ENCODE assay signal across 8 mouse cellular contexts in genomic region chr11:120633520-120634343, GRCm38 (mm10). TPM values are rescaled to one million over a fixed set of nuclear protein-coding genes. Genes with fewer than 3 reads are reported as not detected.
DNase-seq lines count a peak whose midpoint lies in the region; ATAC-seq lines count a peak whose summit lies in the region.

Gene Mafg, minus strand, starts transcription at chr11:120633600.

- H3K4me1 ChIP-seq in brown adipose tissue, adult 24 weeks (ENCODE audit: control insufficient read depth, insufficient read depth, insufficient read length, low read length), result peaks cover 31% of the 10 kb centered on the region
- H3K4me1 ChIP-seq in heart, embryonic 14.5 days (ENCODE audit: control insufficient read depth in 2 of 2, insufficient read depth in 2 of 2, low read length in 2 of 2), result peaks cover 25 to 31% of the 10 kb centered on the region in 2 experiments
- peaks cover 58% of the 10 kb centered on the region for H3K4me1 ChIP-seq in liver, embryonic 13.5 days (replicated peaks)
- H3K4me1 ChIP-seq in stomach, embryonic 16.5 days (ENCODE audit: control insufficient read depth, insufficient read depth, low read length), result peaks cover 39% of the 10 kb centered on the region

- 9% methylated on average over 58 of the region's 58 CpGs for WGBS in heart, embryonic 14.5 days
- 8% methylated on average over 58 of the region's 58 CpGs for WGBS in liver, embryonic 13.5 days (ENCODE audit: insufficient replicate concordance)
- 10% methylated on average over 58 of the region's 58 CpGs for WGBS in stomach, embryonic 16.5 days

- H3K27ac ChIP-seq in brown adipose tissue, adult 24 weeks (replicated peaks; ENCODE audit: low read depth, low read length), result peak within 1 kb of the TSS; percentile 76
- H3K27ac ChIP-seq in heart, embryonic 14.5 days (replicated peaks in 1 of 2; ENCODE audit: control insufficient read depth in 1 of 2, insufficient read depth in 1 of 2, low read depth in 2 of 2, low read length in 2 of 2), result peak within 1 kb of the TSS; percentile 75 to 86
- H3K27ac ChIP-seq in liver, embryonic 13.5 days, result peak within 1 kb of the TSS; percentile 100
- H3K27ac ChIP-seq in stomach, embryonic 16.5 days (ENCODE audit: low read length), result peak within 1 kb of the TSS; percentile 96

- H3K4me3 ChIP-seq in brown adipose tissue, adult 24 weeks (ENCODE audit: insufficient read depth, low read depth, low read length), result peak within 1 kb of the TSS; percentile 97
- H3K4me3 ChIP-seq in heart, embryonic 14.5 days (ENCODE audit: control insufficient read depth in 1 of 2, insufficient read depth in 1 of 2, low read depth in 1 of 2, low read length in 2 of 2), result peak within 1 kb of the TSS; percentile 87 to 92
- peak within 1 kb of the TSS; percentile 91 for H3K4me3 ChIP-seq in liver, embryonic 13.5 days (replicated peaks)
- H3K4me3 ChIP-seq in stomach, embryonic 16.5 days (replicated peaks; ENCODE audit: low read length), result peak within 1 kb of the TSS; percentile 91

- H3K4me2 ChIP-seq in heart, embryonic 14.5 days (ENCODE audit: low read length), result peak within 1 kb of the TSS; percentile 76
- peak within 1 kb of the TSS; percentile 85 for H3K4me2 ChIP-seq in liver, embryonic 13.5 days
- peak within 1 kb of the TSS; percentile 82 for H3K4me2 ChIP-seq in stomach, embryonic 16.5 days (ENCODE audit: low read depth, low read length)

- H3K9me3 ChIP-seq in heart, embryonic 14.5 days (ENCODE audit: control insufficient read depth, low read length), result no peaks in the 10 kb centered on the region
- no peaks in the 10 kb centered on the region for H3K9me3 ChIP-seq in liver, embryonic 13.5 days (replicated peaks)
- no peaks in the 10 kb centered on the region for H3K9me3 ChIP-seq in stomach, embryonic 16.5 days (replicated peaks; ENCODE audit: control insufficient read depth, low read length)

- peak; percentile 83 for ATAC-seq in heart, embryonic 14.5 days (ENCODE audit: insufficient number of reproducible peaks, insufficient read depth, low FRiP score, low read depth)
- peak; percentile 73 for ATAC-seq in liver, embryonic 13.5 days (ENCODE audit: low read depth)
- peak; percentile 90 for ATAC-seq in stomach, embryonic 16.5 days (ENCODE audit: insufficient read depth, low FRiP score)

- peak within 1 kb of the TSS; percentile 94 for H3K9ac ChIP-seq in heart, embryonic 14.5 days (ENCODE audit: low read length)
- H3K9ac ChIP-seq in liver, embryonic 13.5 days, result peak within 1 kb of the TSS; percentile 99
- peak within 1 kb of the TSS; percentile 99 for H3K9ac ChIP-seq in stomach, embryonic 16.5 days (ENCODE audit: low read length)

- peaks cover 8% of the 10 kb centered on the region for H3K36me3 ChIP-seq in heart, embryonic 14.5 days (ENCODE audit: control insufficient read depth, insufficient read depth, low read length)
- H3K36me3 ChIP-seq in liver, embryonic 13.5 days, result peaks cover 10% of the 10 kb centered on the region
- H3K36me3 ChIP-seq in stomach, embryonic 16.5 days (ENCODE audit: control insufficient read depth, insufficient read depth, low read length), result peaks cover 5% of the 10 kb centered on the region; the same call in 1 of the 2 replicates

- no peaks in the 10 kb centered on the region for H3K27me3 ChIP-seq in heart, embryonic 14.5 days (ENCODE audit: control insufficient read depth, insufficient read depth, low read length)
- H3K27me3 ChIP-seq in liver, embryonic 13.5 days, result no peaks in the 10 kb centered on the region
- H3K27me3 ChIP-seq in stomach, embryonic 16.5 days (ENCODE audit: control insufficient read depth, insufficient read depth, low read length), result no peaks in the 10 kb centered on the region

- peak; percentile 95 for DNase-seq in CD4-positive, CD25-positive, alpha-beta regulatory T cell, adult 2 months (ENCODE audit: low read depth, low spot score)
- peak; percentile 87 for DNase-seq in fibroblast of lung, adult 2 months (ENCODE audit: low read depth)
- DNase-seq in kidney, postnatal 14 days, result peak; percentile 97
- peak; percentile 92 for DNase-seq in liver, embryonic 13.5 days
- DNase-seq in neural tube, embryonic 10.5 days (ENCODE audit: extremely low spot score, low spot score), result peak; percentile 93

RNA-seq across cellular contexts. Expression of gene Mafg, which starts in this region (rescaled TPM):
- 10.4 and 13.3 TPM in 2 replicates for polyA plus RNA-seq in brown adipose tissue, adult 24 weeks (2012; ENCODE audit: insufficient read depth, insufficient read length, missing spikeins)
- 16.6 and 18.1 TPM in 2 replicates for polyA plus RNA-seq in heart, embryonic 14.5 days (2014; fragmentation: Nextera tagmentation; extraction: Ambion mirVana)
- 39.8 and 40.0 TPM in 2 replicates for polyA plus RNA-seq in liver, embryonic 13.5 days (2015; fragmentation: Nextera tagmentation; extraction: Ambion mirVana)
- 19.5 and 22.1 TPM in 2 replicates for polyA plus RNA-seq in stomach, embryonic 16.5 days (2015; fragmentation: Nextera tagmentation; extraction: Ambion mirVana)

Comparison
In these comparisons a context has a peak if more than half of its experiments do, and no peak if none do; other contexts are left out.
1. Peak in every context shown above with its lines: DNase-seq, ATAC-seq, H3K4me3 ChIP-seq and H3K27ac ChIP-seq.